Mouse (Mus musculus): Measurements from ENCODE around the gene Psmg1.

The Psmg1 gene

DNA sequence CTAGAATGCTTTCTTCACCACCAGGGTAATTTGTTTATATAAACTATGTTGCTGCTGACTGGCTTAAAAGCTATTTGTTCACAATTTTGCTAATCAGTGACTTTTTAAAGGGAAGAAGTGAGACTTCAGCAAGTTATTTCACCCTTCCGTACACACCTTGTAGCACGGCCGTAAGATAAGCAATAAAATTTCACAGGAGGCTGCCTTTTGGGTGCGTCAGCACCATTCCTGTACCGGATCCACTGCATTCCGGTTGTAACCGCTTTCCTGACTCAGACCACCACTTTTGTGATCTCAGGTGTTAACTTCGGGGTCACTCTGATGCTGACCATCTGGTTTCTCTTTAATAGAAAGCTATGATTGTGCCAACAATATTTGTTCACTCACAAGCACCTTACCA, 32.7 kb downstream of the Psmg1 start:
- no peak for DNase-seq (ENCODE audit: low read depth, low spot score)

DNA sequence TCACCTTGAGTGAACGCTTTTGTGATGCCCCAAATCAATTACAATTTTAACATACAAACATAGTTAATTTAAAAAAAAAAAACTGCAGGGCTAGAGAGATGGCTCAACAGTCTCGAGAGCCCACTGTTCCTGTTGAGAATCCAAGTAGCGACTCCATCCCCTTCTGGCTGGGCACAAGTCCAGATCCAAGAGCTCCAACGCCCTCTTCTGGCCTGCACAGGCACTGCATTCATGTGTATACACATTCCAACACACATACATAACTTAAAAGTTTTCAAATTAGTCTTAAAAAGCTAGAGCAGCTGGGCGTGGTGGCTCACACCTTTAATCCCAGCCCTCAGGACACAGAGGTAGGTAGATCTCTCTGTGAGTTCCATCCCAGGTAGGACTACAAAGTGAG, 34.1 kb downstream of the Psmg1 start:
- no peak for DNase-seq (ENCODE audit: low read depth, low spot score)

DNA sequence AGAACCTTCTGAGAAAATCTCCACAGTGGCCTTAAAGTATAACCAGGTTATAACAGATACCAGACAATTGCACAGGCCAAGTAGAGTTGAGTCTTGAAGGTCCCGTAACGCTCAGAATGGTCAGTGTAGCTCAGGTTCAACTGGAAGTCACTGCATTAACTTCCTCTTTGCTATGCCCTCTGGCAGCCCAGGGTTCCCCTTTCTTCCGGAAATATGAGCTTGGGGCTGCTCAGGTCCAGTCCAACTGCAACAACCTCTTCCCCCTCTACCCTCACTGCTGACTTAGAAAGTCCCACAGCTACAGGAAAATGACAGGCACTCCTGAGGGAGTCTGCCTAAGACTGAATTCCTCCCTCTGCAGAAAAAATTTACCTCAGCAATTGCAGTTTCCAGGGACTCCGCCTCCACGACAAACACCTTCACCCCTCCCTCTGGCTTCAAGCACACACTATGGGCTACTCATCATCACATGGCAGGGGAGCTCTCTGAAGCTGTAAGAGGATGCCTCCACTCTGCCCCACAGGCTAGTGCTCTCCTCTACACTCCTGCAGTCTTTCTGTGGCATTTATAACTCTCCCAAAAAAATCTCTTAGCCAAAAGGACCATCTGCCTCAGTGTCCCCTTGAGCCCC, 34.9 kb downstream of the Psmg1 start:
- no peak for DNase-seq (ENCODE audit: low read depth, low spot score)

DNA sequence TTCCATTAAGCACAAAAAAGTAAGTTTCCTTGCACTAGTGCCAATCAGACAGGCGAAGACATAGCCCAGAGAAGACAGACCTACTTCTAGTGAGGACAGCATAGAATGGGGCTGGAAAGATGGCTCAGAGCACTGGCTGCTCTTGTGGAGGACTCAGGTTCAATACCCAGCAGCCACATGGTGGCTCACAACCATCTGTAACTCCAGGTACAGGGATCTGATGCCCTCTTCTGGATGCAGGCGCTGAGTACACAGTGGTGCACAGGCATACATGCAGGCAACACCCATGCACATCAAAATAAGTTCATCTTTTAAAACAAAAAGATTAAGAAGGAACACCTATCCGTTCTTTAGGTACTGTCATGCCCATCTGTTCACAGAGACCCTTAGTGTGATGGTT, 36.4 kb downstream of the Psmg1 start:
- DNase-seq (ENCODE audit: low read depth, low spot score) = no peak

DNA sequence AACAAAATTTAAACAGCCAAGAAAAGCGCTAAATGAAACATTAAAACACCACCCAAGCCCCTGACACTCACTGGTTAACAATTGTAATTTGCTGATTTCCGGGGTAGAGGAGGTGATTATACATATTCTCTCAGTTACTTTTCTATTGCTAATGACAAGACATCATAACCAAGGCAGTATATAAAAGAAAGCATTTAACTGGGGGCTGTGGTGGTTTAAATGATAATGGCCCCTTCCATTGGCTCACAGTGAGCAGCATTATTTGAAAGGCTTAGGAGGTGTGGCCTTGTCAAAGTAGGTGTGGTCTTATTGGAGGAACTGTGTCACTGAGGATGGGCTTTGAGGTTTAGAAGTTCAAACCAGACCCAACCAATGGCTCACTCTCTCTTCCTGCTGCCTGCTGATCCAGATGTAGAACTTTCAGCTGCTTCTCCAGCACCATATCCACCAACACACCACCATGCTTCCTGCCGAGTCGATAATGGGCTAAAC, 37.6 kb downstream of the Psmg1 start:
- no peak for DNase-seq (ENCODE audit: low read depth, low spot score)

DNA sequence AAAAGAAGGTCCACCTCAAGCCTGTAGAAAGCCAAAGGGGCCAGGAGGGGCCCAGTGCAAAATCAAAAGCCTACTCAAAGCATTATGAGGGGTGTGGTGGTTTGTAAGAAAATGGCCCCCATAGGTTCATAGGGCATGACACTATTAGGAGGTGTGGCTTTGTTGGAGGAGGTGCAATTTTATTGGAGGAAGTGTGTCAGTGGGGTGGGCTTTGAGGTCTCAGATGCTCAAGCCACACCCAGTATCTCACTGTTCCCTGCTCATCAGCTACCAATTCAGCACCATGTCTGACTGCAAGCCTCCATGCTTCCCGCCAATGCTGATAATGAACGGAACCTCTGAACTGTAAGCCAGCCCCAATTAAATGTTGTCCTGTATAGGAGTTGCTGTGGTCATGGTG, 39.3 kb downstream of the Psmg1 start:
- no peak for DNase-seq (ENCODE audit: low read depth, low spot score)

DNA sequence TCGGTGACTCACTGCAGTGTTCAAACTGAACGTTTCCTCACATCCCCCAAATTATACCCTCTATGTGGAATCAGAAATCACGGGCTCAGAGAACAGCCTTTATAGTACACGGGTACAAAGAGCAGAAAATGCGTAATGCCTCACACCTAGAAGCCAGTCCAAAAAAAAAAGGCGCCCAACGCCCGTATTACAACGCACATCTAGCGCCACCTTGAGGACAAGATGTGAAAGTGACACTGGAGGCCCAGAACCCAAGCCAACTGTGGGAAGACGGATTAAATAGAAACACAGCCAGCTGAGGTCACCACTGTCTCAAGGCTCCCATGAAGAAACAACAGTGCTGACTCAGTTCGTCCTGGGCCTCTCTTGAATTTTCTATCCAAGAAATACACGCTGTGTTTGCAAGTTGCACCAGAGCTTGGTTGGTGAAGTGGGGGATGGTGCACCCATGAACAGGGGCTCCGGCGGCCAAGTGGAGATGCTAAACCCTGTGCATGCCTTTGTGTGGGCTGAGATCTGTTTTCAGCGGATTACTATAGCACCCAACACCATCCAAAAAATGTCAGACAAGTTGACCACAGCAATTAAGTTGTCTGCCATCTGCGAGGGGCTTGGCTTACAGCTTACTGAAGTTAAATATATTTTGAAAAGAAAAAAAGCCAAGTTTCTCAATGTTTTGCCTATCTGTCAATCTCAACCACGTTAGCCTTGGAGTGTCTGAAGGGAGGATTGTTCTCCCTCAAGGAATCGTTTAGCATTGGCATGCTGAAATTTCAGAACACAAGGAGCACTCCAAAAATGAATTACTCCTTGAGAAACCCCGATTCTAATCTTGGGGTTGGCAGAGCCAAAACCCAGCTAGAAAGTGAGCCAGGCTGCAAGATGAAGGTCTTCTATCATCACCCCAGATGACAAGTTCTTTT, 45.1 kb downstream of the Psmg1 start:
- DNase-seq (ENCODE audit: low read depth, low spot score) = peak; percentile 8

DNA sequence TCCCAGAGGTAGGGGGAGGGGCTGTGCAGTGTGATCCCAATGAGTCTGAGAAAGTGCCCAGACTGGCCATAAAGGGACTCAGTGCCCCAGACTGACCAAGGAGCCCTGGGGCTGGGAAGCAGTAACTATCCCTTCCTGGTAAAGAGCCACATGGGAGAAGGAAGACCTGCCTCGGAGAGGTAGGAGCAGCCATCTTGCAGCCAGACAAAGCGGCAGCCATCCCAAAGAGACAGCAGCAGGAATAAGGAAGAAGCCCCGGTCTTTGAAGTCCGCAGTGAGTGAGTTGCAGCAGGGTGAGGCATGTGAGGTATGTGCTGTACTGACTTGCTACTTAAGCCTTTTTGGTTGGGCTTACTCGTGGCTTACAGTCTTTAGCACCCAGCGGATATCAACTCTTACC, 47.6 kb downstream of the Psmg1 start:
- DNase-seq (ENCODE audit: low read depth, low spot score) = no peak

DNA sequence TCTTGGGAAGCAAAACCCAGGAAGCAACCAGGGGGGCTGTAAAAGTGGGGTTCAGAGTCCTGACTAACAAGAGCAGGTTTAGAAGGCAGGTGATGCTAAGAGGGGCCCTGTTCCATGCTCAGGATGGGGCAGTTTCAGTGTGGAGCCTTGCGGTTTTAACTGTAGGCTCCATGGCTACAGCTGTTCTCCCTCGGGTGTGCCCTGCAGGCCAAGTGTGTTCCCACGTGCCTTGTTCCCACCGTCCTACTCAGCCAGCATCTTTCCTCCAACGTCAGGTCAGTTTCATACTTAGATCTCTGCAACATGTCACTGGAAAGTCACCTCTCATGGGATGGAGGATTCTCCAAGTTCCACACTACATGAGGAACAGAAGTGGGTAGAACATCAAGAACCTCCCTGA, 49.2 kb downstream of the Psmg1 start:
- DNase-seq (ENCODE audit: low read depth, low spot score) = no peak

DNA sequence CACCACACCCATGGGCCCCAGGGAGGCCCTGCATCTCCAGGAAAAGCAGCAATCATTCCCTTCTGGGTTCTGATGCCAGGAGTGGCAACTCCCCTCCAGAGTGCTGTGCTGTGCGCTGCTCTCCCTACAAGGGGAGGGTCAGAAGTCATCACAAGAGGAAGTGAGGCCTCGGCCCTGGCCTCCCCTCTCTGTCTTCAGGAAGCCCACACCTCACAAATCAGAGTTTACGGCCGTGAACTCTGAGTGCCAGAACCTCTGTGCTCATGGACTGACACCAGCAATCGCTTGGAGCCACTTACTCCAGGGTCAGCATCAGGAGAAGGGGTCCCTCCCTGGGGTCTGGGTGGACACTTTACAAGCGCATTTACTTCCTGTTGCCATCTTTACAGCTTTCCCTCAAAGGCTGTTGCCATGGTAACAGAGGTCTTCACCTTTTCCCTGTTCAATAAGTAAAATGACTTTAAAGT, 55.2 kb downstream of the Psmg1 start:
- no peak for DNase-seq (ENCODE audit: low read depth, low spot score)

DNA sequence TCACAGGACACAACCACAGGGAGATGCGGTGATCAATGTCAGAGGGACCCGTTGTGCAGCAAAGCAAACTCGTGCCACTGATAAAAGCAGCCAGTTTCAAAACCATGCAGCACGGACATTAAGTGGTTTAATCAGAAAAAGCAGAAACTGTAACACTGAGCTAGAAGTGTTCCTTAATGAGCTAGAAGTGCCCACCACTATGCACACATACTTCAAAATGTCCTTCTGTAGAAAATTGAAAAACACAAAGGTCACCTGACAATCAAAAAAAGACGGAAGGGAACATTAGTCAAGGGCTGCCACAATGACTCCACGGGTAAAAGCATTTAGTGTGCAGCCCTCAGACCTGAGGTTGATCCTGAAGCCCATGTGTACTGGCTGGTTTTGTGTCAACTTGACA, 57.9 kb downstream of the Psmg1 start:
- DNase-seq (ENCODE audit: low read depth, low spot score) = no peak

DNA sequence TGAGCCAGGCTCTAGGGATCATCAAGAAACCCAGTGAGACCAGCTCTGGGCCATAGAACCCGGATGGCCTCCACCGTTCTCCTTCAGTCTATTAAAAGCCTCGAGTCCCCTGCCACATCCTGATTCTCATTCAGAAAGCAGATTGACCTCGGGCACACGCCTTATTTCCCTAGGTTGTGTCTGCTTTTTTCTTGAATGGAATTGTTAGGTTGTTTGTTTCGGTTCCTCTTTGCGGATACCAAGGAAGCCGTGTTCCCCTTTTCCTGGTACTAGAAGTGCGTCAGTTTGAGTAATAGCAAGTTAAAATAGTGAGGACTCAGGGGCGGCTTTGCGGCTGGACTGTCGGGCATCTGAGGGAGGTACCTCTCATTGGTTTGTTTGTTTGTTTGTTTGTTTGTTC, 59.3 kb downstream of the Psmg1 start:
- no peak for DNase-seq (ENCODE audit: low read depth, low spot score)

All from c-Kit-negative CD71-positive TER-119-positive erythroid progenitor cells, embryonic 14.5 days (primary cell).